Mouse (Mus musculus) heart, embryonic 14.5 days (tissue): ENCODE data around the gene Pde4b. TPM values are rescaled to one million over a fixed set of nuclear protein-coding genes. Genes with fewer than 3 reads are reported as not detected.

Source experiments
- ATAC-seq: fragments of 200-750 bp; cut with Nextera tagmentation; 2 replicates; pipeline ENCODE4 v1.8.0; 2017; ENCODE audit warnings: low read depth, moderate TSS enrichment; ENCODE audit not compliant: insufficient number of reproducible peaks, insufficient read depth, low FRiP score
- H3K27ac ChIP-seq, 2 experiments: fragments of 200-500 bp in 1 of 2; fragments of 300-500 bp in 1 of 2; sonication (generic) in 1 of 2; replicated peaks in 1 of 2; 2 replicates each; pipeline ENCODE4 v1.5.1; 2012 to 2014; ENCODE audit warnings: low read depth in 2 of 2, low read length in 2 of 2, control low read depth in 1 of 2, mild to moderate bottlenecking in 1 of 2, mixed read lengths in 1 of 2; ENCODE audit not compliant: control insufficient read depth in 1 of 2, insufficient read depth in 1 of 2
- H3K27me3 ChIP-seq: fragments of 300-500 bp; sonication (generic); 2 replicates; pipeline ENCODE4 v1.6.1; 2014; ENCODE audit warnings: mild to moderate bottlenecking, low read length, control low read depth; ENCODE audit not compliant: control insufficient read depth, insufficient read depth
- H3K36me3 ChIP-seq: fragments of 300-500 bp; sonication (generic); 2 replicates; pipeline ENCODE4 v1.6.1; 2014; ENCODE audit warnings: mild to moderate bottlenecking, control low read depth, low read length, mixed read lengths; ENCODE audit not compliant: control insufficient read depth, insufficient read depth
- H3K4me1 ChIP-seq, 2 experiments: fragments of 200-500 bp in 1 of 2; fragments of 300-500 bp in 1 of 2; sonication (generic) in 1 of 2; 2 replicates each; pipeline ENCODE4 v1.6.1; 2012 to 2014; ENCODE audit warnings: low read length in 2 of 2, control low read depth in 1 of 2, mixed read lengths in 1 of 2; ENCODE audit not compliant: control insufficient read depth in 2 of 2, insufficient read depth in 2 of 2
- H3K4me2 ChIP-seq: fragments of 300-500 bp; sonication (generic); 2 replicates; pipeline ENCODE4 v1.6.1; 2014; ENCODE audit warnings: mild to moderate bottlenecking, low read length
- H3K4me3 ChIP-seq, 2 experiments: fragments of 200-500 bp in 1 of 2; fragments of 300-500 bp in 1 of 2; sonication (generic) in 1 of 2; 2 replicates each; pipeline ENCODE4 v1.5.1; 2012 to 2014; ENCODE audit warnings: low read length in 2 of 2, mild to moderate bottlenecking in 2 of 2, control low read depth in 1 of 2, low read depth in 1 of 2, moderate library complexity in 1 of 2; ENCODE audit not compliant: control insufficient read depth in 1 of 2, insufficient read depth in 1 of 2
- H3K9ac ChIP-seq: fragments of 300-500 bp; sonication (generic); 2 replicates; pipeline ENCODE4 v1.6.1; 2014; ENCODE audit warnings: mild to moderate bottlenecking, low read length
- H3K9me3 ChIP-seq: fragments of 300-500 bp; sonication (generic); 2 replicates; pipeline ENCODE4 v1.6.1; 2016; ENCODE audit warnings: low read length, control low read depth; ENCODE audit not compliant: control insufficient read depth
- WGBS: fragments of 180-500 bp; shearing (Covaris S2); extraction: QIAGEN DNeasy Blood & Tissue Kit; methylation state at CpG from one replicate; pipeline ENCODE4 v1.1.7; 2014; 5-methylcytosine and 5-hydroxymethylcytosine counted together
- polyA plus RNA-seq: library from polyadenylated mRNA; unstranded; fragments of >200 nt; fragmentation: Nextera tagmentation; extraction: Ambion mirVana; gene quantifications from 2 replicates; pipeline ENCODE4 v1.2.1, GENCODE M21; 2014

The Pde4b gene
- polyA plus RNA-seq, 1 experiment from 2014 or later: 30.5 TPM

DNA sequence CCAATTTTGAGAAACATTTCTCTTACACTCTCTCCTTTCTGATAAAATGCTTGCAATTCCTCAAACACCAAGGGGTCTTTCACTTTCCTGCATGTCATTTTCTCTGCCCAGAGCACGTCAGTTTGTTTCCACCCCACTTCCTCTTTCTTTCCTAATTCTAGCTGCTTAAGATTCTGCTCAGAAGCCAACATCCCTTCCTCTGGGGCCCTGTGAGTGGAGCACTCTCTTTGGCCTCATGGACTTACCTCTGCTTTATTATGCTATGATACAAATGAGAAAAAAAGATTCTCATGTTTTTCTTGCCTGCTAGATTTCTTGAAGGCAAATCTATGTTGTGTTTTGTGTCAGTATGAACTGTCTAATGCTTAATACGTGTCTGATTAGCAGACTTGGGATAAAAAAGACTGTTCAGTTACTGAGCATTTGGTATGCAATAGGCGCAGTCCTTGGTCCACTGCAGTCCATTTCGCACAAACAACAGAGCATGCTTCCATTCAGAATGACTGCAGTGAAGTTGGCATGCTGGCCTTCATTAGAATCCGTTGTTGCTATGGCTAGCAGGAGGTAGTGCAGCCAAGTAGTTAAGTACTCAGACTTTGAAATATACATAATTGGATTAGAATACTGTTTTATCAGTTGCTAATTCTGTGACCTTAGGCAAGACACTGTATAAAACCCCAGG is 446.8 kb downstream of the Pde4b start:
- Histone ChIP-seq H3K4me2 (0 out of 2 replicates have a peak overlapping the region, but pooled peaks have one; percentile 5), H3K27me3 (no peaks in the 10 kb centered on the region), H3K36me3 (no peaks in the 10 kb centered on the region), H3K9ac (no peak overlapping the region), H3K4me3 (no peak overlapping the region), H3K9me3 (no peaks in the 10 kb centered on the region), H3K27ac (peak overlapping the region; percentile 27 to 39; a peak in 2 of 4 replicates), H3K4me1 (peaks cover 4 to 24% of the 10 kb centered on the region in 2 experiments; a peak in 3 of 4 replicates)
- no peak for ATAC-seq
- 64% methylated on average over 5 of the region's 5 CpGs for WGBS

DNA sequence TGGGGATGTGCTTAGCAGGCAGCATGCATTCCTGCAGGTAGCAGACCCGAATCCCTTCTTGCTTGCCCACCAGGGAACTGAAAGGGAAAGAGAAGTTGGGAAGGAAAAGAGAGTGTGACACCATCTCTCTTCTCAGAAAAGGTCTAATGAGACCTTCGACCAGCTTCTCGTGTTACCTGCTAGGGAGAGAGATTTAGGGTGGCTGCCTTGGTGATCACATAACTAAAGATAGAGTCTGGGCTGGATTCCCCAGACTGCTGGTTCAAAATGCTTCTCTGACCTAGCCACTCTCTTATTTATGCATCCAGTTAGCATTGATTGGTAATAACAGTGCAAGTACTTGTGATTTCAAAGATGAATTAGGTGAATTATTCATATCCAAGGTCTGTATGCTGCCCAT is 448.5 kb downstream of the Pde4b start:
- Histone ChIP-seq H3K4me1 (peaks cover 4 to 30% of the 10 kb centered on the region in 2 experiments), H3K4me3 (no peak overlapping the region), H3K27ac (no peak overlapping the region), H3K9me3 (no peaks in the 10 kb centered on the region), H3K36me3 (no peaks in the 10 kb centered on the region), H3K4me2 (no peak overlapping the region), H3K27me3 (no peaks in the 10 kb centered on the region), H3K9ac (no peak overlapping the region)
- WGBS: 56% methylated on average over 3 of the region's 3 CpGs
- ATAC-seq: no peak

DNA sequence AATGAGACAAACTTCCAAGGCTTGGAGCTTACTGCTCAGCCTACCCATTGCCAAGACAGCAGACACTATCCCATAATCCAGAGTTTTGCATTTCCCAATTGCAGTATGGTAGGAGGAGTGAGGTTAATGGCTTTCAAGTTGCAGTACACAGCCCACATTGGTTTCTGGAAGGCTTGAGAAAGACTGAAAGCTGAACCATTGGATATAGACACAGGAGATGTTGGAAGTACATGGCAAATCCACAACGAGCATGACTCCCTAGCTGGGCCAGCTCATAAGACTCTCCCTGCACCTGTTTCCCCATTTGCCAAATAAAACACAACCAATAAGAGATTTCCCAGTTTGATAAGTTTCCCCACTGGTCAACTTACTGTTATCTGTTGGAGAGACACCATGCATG is 450.9 kb downstream of the Pde4b start:
- Histone ChIP-seq H3K9ac (no peak overlapping the region), H3K4me3 (no peak overlapping the region)

DNA sequence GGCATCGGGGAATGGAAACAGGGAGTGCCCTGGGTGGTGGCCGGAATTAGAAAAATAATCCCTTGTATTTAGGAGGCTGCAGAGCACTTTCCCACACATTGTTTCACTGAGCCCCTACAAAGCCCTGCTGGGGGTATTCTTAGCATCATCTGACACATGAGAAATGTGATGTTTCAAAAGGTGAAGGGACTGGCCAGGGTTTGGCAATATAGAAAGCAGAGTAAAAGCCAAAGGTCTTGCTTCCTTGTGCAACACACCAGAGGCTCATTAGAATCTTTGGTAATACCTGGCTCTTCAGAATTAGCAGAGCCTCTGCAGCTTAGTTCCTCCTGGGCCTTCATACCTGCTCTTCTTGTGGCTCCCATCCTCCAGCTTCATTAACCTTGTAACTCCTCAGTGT is 451.4 kb downstream of the Pde4b start:
- no peaks in the 10 kb centered on the region for H3K27me3 ChIP-seq
- WGBS: 71% methylated on average over 2 of the region's 2 CpGs
- no peaks in the 10 kb centered on the region for H3K36me3 ChIP-seq
- H3K9ac ChIP-seq: no peak overlapping the region
- H3K4me2 ChIP-seq: no peak overlapping the region
- peaks cover 0 to 15% of the 10 kb centered on the region in 2 experiments; a peak in 3 of 4 replicates for H3K4me1 ChIP-seq
- no peak overlapping the region for H3K27ac ChIP-seq
- H3K9me3 ChIP-seq: no peaks in the 10 kb centered on the region
- no peak for ATAC-seq
- H3K4me3 ChIP-seq: no peak overlapping the region

More for the DNA sequence above, 450.9 kb downstream of the Pde4b start:
- peaks cover 2 to 20% of the 10 kb centered on the region in 2 experiments for H3K4me1 ChIP-seq
- no peak overlapping the region for H3K4me2 ChIP-seq
- 78% methylated on average over 1 of the region's 1 CpGs for WGBS
- no peak overlapping the region for H3K27ac ChIP-seq
- no peaks in the 10 kb centered on the region for H3K27me3 ChIP-seq
- no peaks in the 10 kb centered on the region for H3K36me3 ChIP-seq
- no peaks in the 10 kb centered on the region for H3K9me3 ChIP-seq
- ATAC-seq: no peak

DNA sequence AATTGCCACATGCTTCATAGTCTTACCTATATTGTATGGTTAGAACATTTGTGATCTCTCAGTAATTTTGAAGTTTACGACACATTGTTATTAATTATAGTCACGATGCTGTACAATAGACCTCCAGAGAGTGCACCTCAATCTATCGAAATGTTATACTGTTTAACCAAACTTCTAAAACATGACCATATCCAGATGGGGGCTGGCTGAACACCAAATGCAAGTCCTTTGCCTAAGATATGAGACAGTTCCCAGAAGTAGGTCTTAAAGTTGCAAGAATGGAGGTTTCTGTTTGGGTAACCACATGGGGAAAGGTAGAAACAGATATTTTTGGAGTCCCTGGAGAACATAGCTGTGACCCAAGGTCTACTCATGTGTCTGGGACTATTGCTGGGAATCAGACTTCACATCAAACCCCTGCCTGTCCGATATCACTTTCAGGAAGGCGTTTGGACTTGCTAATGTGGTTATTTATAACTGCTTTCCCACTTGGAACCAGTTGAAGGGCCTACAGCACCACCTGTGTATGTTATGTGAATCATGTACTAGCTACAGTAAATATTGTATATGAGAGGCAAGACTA is 452.3 kb downstream of the Pde4b start:
- WGBS: 66% methylated on average over 5 of the region's 5 CpGs
- H3K4me2 ChIP-seq: no peak overlapping the region
- no peak overlapping the region for H3K27ac ChIP-seq

DNA sequence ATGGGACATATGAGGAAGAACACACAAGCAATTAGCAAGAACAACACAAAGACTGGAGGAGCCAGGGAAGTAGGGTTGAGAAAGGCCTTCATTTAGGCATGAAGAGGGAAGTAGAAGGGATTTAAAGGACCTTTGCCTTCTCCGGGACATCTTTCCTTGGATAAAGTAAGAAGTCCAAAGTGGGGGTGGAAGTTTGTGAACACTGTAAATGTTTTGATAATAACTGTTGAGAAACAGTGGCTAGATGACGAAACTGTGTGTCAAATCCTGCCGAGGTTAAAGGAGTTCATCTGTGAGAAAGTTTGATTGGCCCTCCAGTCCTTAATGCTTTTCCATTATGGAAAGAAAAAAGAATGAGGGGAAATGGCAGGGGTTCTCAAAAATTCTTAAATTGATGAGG is 455.6 kb downstream of the Pde4b start:
- Histone ChIP-seq H3K36me3 (no peaks in the 10 kb centered on the region), H3K9ac (no peak overlapping the region), H3K4me2 (no peak overlapping the region), H3K4me1 (peaks cover 0 to 6% of the 10 kb centered on the region in 2 experiments; a peak in 2 of 4 replicates), H3K4me3 (no peak overlapping the region), H3K27ac (no peak overlapping the region), H3K27me3 (no peaks in the 10 kb centered on the region), H3K9me3 (no peaks in the 10 kb centered on the region)
- no peak for ATAC-seq
- 90% methylated on average over 3 of the region's 3 CpGs for WGBS

More for the DNA sequence above, 452.3 kb downstream of the Pde4b start:
- Histone ChIP-seq H3K4me1 (peaks cover 0 to 6% of the 10 kb centered on the region in 2 experiments; a peak in 2 of 4 replicates), H3K9me3 (no peaks in the 10 kb centered on the region), H3K36me3 (no peaks in the 10 kb centered on the region), H3K4me3 (no peak overlapping the region), H3K27me3 (no peaks in the 10 kb centered on the region), H3K9ac (no peak overlapping the region)
- ATAC-seq: no peak

DNA sequence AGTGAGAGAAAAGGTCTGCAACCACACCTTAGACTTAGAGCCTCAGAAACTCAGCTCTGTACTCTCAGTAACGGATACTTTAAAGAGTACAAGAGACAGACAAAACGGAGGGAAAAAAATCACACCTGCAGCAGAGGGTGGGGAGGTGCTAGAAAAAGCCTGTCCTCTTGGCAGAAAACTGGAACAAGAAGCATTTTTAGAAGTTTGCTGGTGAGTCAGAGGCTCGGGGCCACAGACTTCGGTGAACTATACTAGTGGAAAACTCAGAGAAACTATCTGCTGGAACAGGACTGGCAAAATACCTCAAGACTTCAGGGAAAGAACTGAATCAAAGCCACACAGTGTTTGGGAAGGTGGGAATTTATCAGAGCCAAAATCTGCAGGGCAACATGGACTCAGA is 457.9 kb downstream of the Pde4b start:
- Histone ChIP-seq H3K27ac (no peak overlapping the region), H3K4me1 (peaks cover 0 to under 1% of the 10 kb centered on the region in 2 experiments; a peak in 1 of 4 replicates), H3K9me3 (no peaks in the 10 kb centered on the region), H3K4me3 (no peak overlapping the region), H3K27me3 (no peaks in the 10 kb centered on the region), H3K9ac (no peak overlapping the region), H3K4me2 (no peak overlapping the region), H3K36me3 (no peaks in the 10 kb centered on the region)
- 72% methylated on average over 4 of the region's 4 CpGs for WGBS
- no peak for ATAC-seq
